Mouse (Mus musculus): ENCODE results near the gene Olfr364-ps1.

Olfr364-ps1 gene

DNA sequence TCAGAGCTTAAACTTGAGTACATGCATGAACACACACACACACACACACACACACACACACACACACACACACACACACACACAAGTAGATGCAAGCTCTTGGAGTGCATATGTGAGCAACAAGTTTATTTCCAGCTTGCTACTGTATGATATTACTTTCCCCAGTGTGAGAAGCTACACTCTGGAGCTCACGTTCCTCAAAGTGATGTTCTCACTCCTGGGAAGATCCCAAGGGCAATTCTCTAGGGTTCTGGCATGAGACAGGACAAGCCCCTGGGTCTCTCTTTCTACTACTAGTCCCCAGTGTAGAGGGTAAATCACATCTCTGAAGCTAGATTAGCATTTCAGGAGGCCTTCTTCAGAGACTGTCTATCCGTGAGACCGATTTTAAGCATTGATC lies at the start of gene Olfr364-ps1:
Gene Olfr364-ps1, plus strand, starts transcription at position 301 of the 400 bp plus-strand sequence.
- DNase-seq = no peak

DNA sequence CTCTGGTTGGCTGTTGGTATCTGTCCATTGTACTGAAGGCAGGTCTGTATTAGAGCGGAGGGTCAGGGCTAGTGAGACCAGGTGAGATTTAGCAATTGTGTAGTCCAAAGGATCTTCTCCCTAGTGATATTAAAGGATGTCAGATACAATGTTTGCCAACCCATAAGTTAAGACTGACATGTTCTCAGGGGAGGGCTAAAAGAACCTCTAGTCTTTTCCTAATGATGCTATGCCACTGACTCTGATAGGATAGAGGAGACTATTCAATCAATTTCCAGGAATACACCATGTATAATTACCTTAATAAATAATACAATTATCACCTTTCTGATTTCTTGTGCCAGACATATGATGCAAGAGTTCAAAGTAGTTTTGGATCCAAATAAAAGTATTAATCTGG lies 21.3 kb upstream of the Olfr364-ps1 start, which contains the start of gene Olfr362:
Gene Olfr362, minus strand, starts transcription at position 101 of the 400 bp plus-strand sequence.
- DNase-seq = no peak

DNA sequence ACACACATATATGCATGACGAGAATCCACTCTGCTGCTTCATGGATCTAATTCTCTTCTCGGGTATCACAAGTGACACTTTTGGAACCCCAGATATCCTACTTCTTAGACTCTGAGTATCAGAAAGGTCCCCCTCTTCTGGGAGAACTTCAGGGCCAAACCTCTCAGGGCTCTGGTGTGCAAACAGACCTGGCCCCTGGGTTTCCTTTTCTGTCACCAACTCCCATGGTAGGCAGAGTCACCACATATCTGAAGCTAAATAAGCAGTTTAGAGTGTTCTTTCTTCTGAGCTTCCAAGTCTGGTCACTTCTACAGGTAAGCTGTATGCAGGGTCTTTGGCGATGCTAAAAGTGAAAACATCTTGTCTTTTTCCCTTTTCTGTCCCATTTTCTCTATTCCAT lies 48.8 kb downstream of the Olfr364-ps1 start, which contains the start of gene Olfr365:
Gene Olfr365, plus strand, starts transcription at position 301 of the 400 bp plus-strand sequence.
- no peak for DNase-seq

All from liver (tissue).